Mouse (Mus musculus): Measurements from ENCODE around the gene Tmem86a. TPM values are rescaled to one million over a fixed set of nuclear protein-coding genes. Genes with fewer than 3 reads are reported as not detected.

Gene Tmem86a
- polyA plus RNA-seq, 1 experiment = 60.7 TPM

GRCm38 (mm10) chr7:47093935-47094334 lies 43.5 kb downstream of the Tmem86a start:
- Histone ChIP-seq H3K4me3 (ENCODE audit: extremely low read depth, insufficient read depth, insufficient read length) (no peak overlapping the region), H3K36me3 (ENCODE audit: control insufficient read depth, insufficient read depth, low read length) (no peaks in the 10 kb centered on the region), H3K27me3 (ENCODE audit: control insufficient read depth, insufficient read depth, low read length) (no peaks in the 10 kb centered on the region), H3K27ac (ENCODE audit: insufficient read depth, low read length) (no peak overlapping the region), H3K4me1 (ENCODE audit: control insufficient read depth, insufficient read depth, insufficient read length) (no peaks in the 10 kb centered on the region)
- 83% methylated on average over 5 of the region's 5 CpGs for WGBS
- TF ChIP-seq POLR2A (IDR thresholded peaks at IDR 0.05; ENCODE audit: low read depth, low read length) (no peak), CTCF (IDR thresholded peaks at IDR 0.05; ENCODE audit: extremely low read depth, insufficient read depth, insufficient read length, insufficient replicate concordance) (no peak)
- no peak for DNase-seq (ENCODE audit: low read depth in 1 of 2, low spot score in 2 of 2)

- Histone ChIP-seq H3K36me3 (ENCODE audit: control insufficient read depth, insufficient read depth, low read length) (no peaks in the 10 kb centered on the region), H3K4me3 (ENCODE audit: extremely low read depth, insufficient read depth, insufficient read length) (no peak overlapping the region), H3K27me3 (ENCODE audit: control insufficient read depth, insufficient read depth, low read length) (no peaks in the 10 kb centered on the region), H3K27ac (ENCODE audit: insufficient read depth, low read length) (no peak overlapping the region), H3K4me1 (ENCODE audit: control insufficient read depth, insufficient read depth, insufficient read length) (no peaks in the 10 kb centered on the region)
- WGBS = 66% methylated on average over 2 of the region's 2 CpGs
- DNase-seq (ENCODE audit: low read depth in 1 of 2, low spot score in 2 of 2) = no peak
- no peak for TF ChIP-seq POLR2A (IDR thresholded peaks at IDR 0.05; ENCODE audit: low read depth, low read length)
- no peak for TF ChIP-seq CTCF (IDR thresholded peaks at IDR 0.05; ENCODE audit: extremely low read depth, insufficient read depth, insufficient read length, insufficient replicate concordance)
Measured at GRCm38 (mm10) chr7:47094969-47095368, 44.6 kb downstream of the Tmem86a start.

GRCm38 (mm10) chr7:47098044-47098443 lies 47.6 kb downstream of the Tmem86a start:
- no peak overlapping the region for H3K4me3 ChIP-seq (ENCODE audit: extremely low read depth, insufficient read depth, insufficient read length)
- 72% methylated on average over 7 of the region's 7 CpGs for WGBS
- DNase-seq (ENCODE audit: low read depth in 1 of 2, low spot score in 2 of 2) = no peak
- H3K27me3 ChIP-seq (ENCODE audit: control insufficient read depth, insufficient read depth, low read length) = no peaks in the 10 kb centered on the region
- no peak overlapping the region for H3K27ac ChIP-seq (ENCODE audit: insufficient read depth, low read length)
- no peaks in the 10 kb centered on the region for H3K4me1 ChIP-seq (ENCODE audit: control insufficient read depth, insufficient read depth, insufficient read length)
- no peaks in the 10 kb centered on the region for H3K36me3 ChIP-seq (ENCODE audit: control insufficient read depth, insufficient read depth, low read length)
- no peak for TF ChIP-seq POLR2A (IDR thresholded peaks at IDR 0.05; ENCODE audit: low read depth, low read length)
- TF ChIP-seq CTCF (IDR thresholded peaks at IDR 0.05; ENCODE audit: extremely low read depth, insufficient read depth, insufficient read length, insufficient replicate concordance) = no peak

- H3K36me3 ChIP-seq (ENCODE audit: control insufficient read depth, insufficient read depth, low read length) = no peaks in the 10 kb centered on the region
- DNase-seq (ENCODE audit: low read depth in 1 of 2, low spot score in 2 of 2) = no peak
- no peak for TF ChIP-seq POLR2A (IDR thresholded peaks at IDR 0.05; ENCODE audit: low read depth, low read length)
- no peak for TF ChIP-seq CTCF (IDR thresholded peaks at IDR 0.05; ENCODE audit: extremely low read depth, insufficient read depth, insufficient read length, insufficient replicate concordance)
- WGBS = 81% methylated on average over 7 of the region's 7 CpGs
- H3K4me1 ChIP-seq (ENCODE audit: control insufficient read depth, insufficient read depth, insufficient read length) = peaks cover 3% of the 10 kb centered on the region; the same call in 1 of the 2 replicates
- no peaks in the 10 kb centered on the region for H3K27me3 ChIP-seq (ENCODE audit: control insufficient read depth, insufficient read depth, low read length)
- H3K27ac ChIP-seq (ENCODE audit: insufficient read depth, low read length) = no peak overlapping the region
- no peak overlapping the region for H3K4me3 ChIP-seq (ENCODE audit: extremely low read depth, insufficient read depth, insufficient read length)
Measured at GRCm38 (mm10) chr7:47099306-47099705, 48.9 kb downstream of the Tmem86a start.

- Histone ChIP-seq H3K4me3 (ENCODE audit: extremely low read depth, insufficient read depth, insufficient read length) (no peak overlapping the region), H3K36me3 (ENCODE audit: control insufficient read depth, insufficient read depth, low read length) (no peaks in the 10 kb centered on the region), H3K27me3 (ENCODE audit: control insufficient read depth, insufficient read depth, low read length) (no peaks in the 10 kb centered on the region), H3K27ac (ENCODE audit: insufficient read depth, low read length) (no peak overlapping the region), H3K4me1 (ENCODE audit: control insufficient read depth, insufficient read depth, insufficient read length) (peaks cover 3% of the 10 kb centered on the region; the same call in 1 of the 2 replicates)
- WGBS = 69% methylated on average over 6 of the region's 6 CpGs
- DNase-seq (ENCODE audit: low read depth in 1 of 2, low spot score in 2 of 2) = no peak
- TF ChIP-seq CTCF (IDR thresholded peaks at IDR 0.05; ENCODE audit: extremely low read depth, insufficient read depth, insufficient read length, insufficient replicate concordance) (no peak), POLR2A (IDR thresholded peaks at IDR 0.05; ENCODE audit: low read depth, low read length) (no peak)
Measured at GRCm38 (mm10) chr7:47100615-47101014, 50.2 kb downstream of the Tmem86a start.

GRCm38 (mm10) chr7:47102970-47103369 lies 52.6 kb downstream of the Tmem86a start:
- Histone ChIP-seq H3K27me3 (ENCODE audit: control insufficient read depth, insufficient read depth, low read length) (no peaks in the 10 kb centered on the region), H3K27ac (ENCODE audit: insufficient read depth, low read length) (no peak overlapping the region), H3K4me1 (ENCODE audit: control insufficient read depth, insufficient read depth, insufficient read length) (peaks cover 3% of the 10 kb centered on the region; the same call in 1 of the 2 replicates), H3K36me3 (ENCODE audit: control insufficient read depth, insufficient read depth, low read length) (no peaks in the 10 kb centered on the region), H3K4me3 (ENCODE audit: extremely low read depth, insufficient read depth, insufficient read length) (no peak overlapping the region)
- DNase-seq (ENCODE audit: low read depth in 1 of 2, low spot score in 2 of 2) = no peak
- TF ChIP-seq POLR2A (IDR thresholded peaks at IDR 0.05; ENCODE audit: low read depth, low read length) (no peak), CTCF (IDR thresholded peaks at IDR 0.05; ENCODE audit: extremely low read depth, insufficient read depth, insufficient read length, insufficient replicate concordance) (no peak)
- WGBS = 29% methylated on average over 2 of the region's 2 CpGs

GRCm38 (mm10) chr7:47103671-47104414 lies 53.4 kb downstream of the Tmem86a start:
- H3K36me3 ChIP-seq (ENCODE audit: control insufficient read depth, insufficient read depth, low read length) = no peaks in the 10 kb centered on the region
- H3K4me1 ChIP-seq (ENCODE audit: control insufficient read depth, insufficient read depth, insufficient read length) = peaks cover 3% of the 10 kb centered on the region; the same call in 1 of the 2 replicates
- no peak overlapping the region for H3K4me3 ChIP-seq (ENCODE audit: extremely low read depth, insufficient read depth, insufficient read length)
- H3K27me3 ChIP-seq (ENCODE audit: control insufficient read depth, insufficient read depth, low read length) = no peaks in the 10 kb centered on the region
- WGBS = 26% methylated on average over 1 of the region's 1 CpGs
- TF ChIP-seq POLR2A (IDR thresholded peaks at IDR 0.05; ENCODE audit: low read depth, low read length) (no peak), CTCF (IDR thresholded peaks at IDR 0.05; ENCODE audit: extremely low read depth, insufficient read depth, insufficient read length, insufficient replicate concordance) (no peak)
- H3K27ac ChIP-seq (ENCODE audit: insufficient read depth, low read length) = peak overlapping the region; percentile 33; the same call in 1 of the 2 replicates
- peak; percentile 43 to 50 for DNase-seq (ENCODE audit: low read depth in 1 of 2, low spot score in 2 of 2)

Other genes with a start within 250 kb of the Tmem86a start
- gene Ldha, start 209.1 kb upstream of the Tmem86a start, polyA plus RNA-seq (2012; rRNA removed) = 165 and 196 TPM in 2 replicates
- 0.09 TPM in 1 of 2 replicates, not detected in the other for gene Ldhc, start 189.4 kb upstream of the Tmem86a start, polyA plus RNA-seq (2012; rRNA removed)
- 33.3 and 39.3 TPM in 2 replicates for gene Tsg101, start 130.6 kb upstream of the Tmem86a start, polyA plus RNA-seq (2012; rRNA removed)
- gene Uevld, start 92.1 kb upstream of the Tmem86a start, polyA plus RNA-seq (2012; rRNA removed) = 1.00 and 1.3 TPM in 2 replicates
- not detected in 2 replicates for gene Gm9999, start 67.0 kb upstream of the Tmem86a start, polyA plus RNA-seq (2012; rRNA removed)
- 3.8 and 4.9 TPM in 2 replicates for gene Spty2d1, start 42.2 kb upstream of the Tmem86a start, polyA plus RNA-seq (2012; rRNA removed)
- gene Ptpn5, start 83.1 kb downstream of the Tmem86a start, polyA plus RNA-seq (2012; rRNA removed) = 0.46 and 0.60 TPM in 2 replicates
- gene Mrgpra6, start 154.3 kb downstream of the Tmem86a start, polyA plus RNA-seq (2012; rRNA removed) = 0.08 TPM in 1 of 2 replicates, not detected in the other
- not detected in 2 replicates for gene Mrgpra9, start 202.2 kb downstream of the Tmem86a start, polyA plus RNA-seq (2012; rRNA removed)

Measured in spleen, adult 2 months (tissue).